Comparison of ENCODE assay signal across 13 mouse cellular contexts in the genomic region with DNA sequence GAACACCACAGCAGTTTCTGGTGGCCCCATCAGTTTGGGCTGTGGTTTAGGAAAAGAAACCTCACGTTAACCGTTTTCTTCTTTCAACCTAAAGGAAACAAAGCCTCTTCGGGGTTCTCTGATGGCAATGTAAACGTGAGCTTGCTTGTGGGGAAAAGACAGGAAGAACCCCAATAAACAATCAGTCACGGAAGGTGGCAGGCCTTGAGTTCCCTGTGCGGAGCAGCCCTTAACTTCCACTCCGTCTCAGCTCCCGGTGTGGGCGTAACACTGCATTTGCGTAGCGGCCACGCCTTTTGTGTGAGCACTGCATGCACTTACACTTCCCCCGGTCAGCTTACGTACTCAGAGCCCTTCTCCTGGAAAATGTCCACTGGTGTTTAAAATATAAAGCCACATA. TPM values are rescaled to one million over a fixed set of nuclear protein-coding genes. Genes with fewer than 3 reads are reported as not detected.
DNase-seq lines count a peak whose midpoint lies in the region; ATAC-seq lines count a peak whose summit lies in the region.
"Had no signal": no experiment of that assay in that cellular context is flagged by ENCODE, and none has a peak within 500 bp of the region (broad histone marks: within the 10 kb centered on the region; RNA-seq: fewer than 3 reads in every experiment).

No protein-coding gene starts in this region.

- H3K9ac ChIP-seq in liver, embryonic 11.5 days (ENCODE audit: low read depth, low read length), result no peak overlapping the region
- H3K9ac ChIP-seq: forebrain, postnatal 0 days; kidney, embryonic 15.5 days; midbrain, embryonic 15.5 days had no signal

- WGBS in liver, embryonic 11.5 days, result 45% methylated on average over 14 of the region's 14 CpGs

- H3K36me3 ChIP-seq in liver, embryonic 11.5 days (ENCODE audit: control insufficient read depth, insufficient read depth, low read length), result peaks cover 2% of the 10 kb centered on the region
- H3K36me3 ChIP-seq in splenic B cell, adult 2 months (ENCODE audit: control insufficient read depth, insufficient read depth, low read length, poor library complexity, severe bottlenecking), result no peaks in the 10 kb centered on the region
- H3K36me3 ChIP-seq: midbrain, embryonic 15.5 days had no signal

- peak overlapping the region; percentile 28; the same call in 1 of the 2 replicates for H3K4me2 ChIP-seq in liver, embryonic 11.5 days
- H3K4me2 ChIP-seq: kidney, embryonic 15.5 days; midbrain, embryonic 15.5 days had no signal

- H3K27ac ChIP-seq in liver, embryonic 11.5 days (ENCODE audit: low read depth, low read length), result no peak overlapping the region
- H3K27ac ChIP-seq: heart, adult 2 months; kidney, embryonic 15.5 days; midbrain, embryonic 15.5 days had no signal

- H3K4me3 ChIP-seq in liver, embryonic 11.5 days (ENCODE audit: low read depth, low read length), result no peak overlapping the region
- H3K4me3 ChIP-seq: heart, adult 2 months; kidney, embryonic 15.5 days; midbrain, embryonic 15.5 days had no signal

- peak; percentile 53 for DNase-seq in CD4-positive helper T cell, adult 2 months (ENCODE audit: low read depth, low spot score)
- DNase-seq in brain, adult 2 months (ENCODE audit: low read depth, low spot score), result peak; percentile 29
- peak; percentile 31 for DNase-seq in liver, embryonic 11.5 days (ENCODE audit: low spot score)
- peak; percentile 52 for DNase-seq in splenic B cell, adult 2 months (ENCODE audit: low read depth, low spot score)
- no peak for DNase-seq in frontal cortex, postnatal 36 days (ENCODE audit: low spot score in 2 of 2)
- no peak for DNase-seq in cerebellum, postnatal 36 days
- DNase-seq in ovary, postnatal 36 days (ENCODE audit: low spot score), result no peak
- DNase-seq: cerebellum, adult 8-10 months; forebrain, postnatal 0 days; heart, adult 2 months; heart, postnatal 4 days had no signal

- H3K4me1 ChIP-seq in liver, embryonic 11.5 days (replicated peaks; ENCODE audit: control insufficient read depth, insufficient read depth, low read length), result no peaks in the 10 kb centered on the region
- H3K4me1 ChIP-seq: kidney, embryonic 15.5 days; midbrain, embryonic 15.5 days had no signal

- no peak for ATAC-seq in liver, embryonic 11.5 days (replicated peaks; ENCODE audit: low FRiP score)
- ATAC-seq: forebrain, postnatal 0 days; midbrain, embryonic 15.5 days had no signal

- H3K9me3 ChIP-seq in liver, embryonic 11.5 days (ENCODE audit: control insufficient read depth, low read length), result no peaks in the 10 kb centered on the region
- H3K9me3 ChIP-seq: kidney, embryonic 15.5 days; midbrain, embryonic 15.5 days had no signal

- no peaks in the 10 kb centered on the region for H3K27me3 ChIP-seq in liver, embryonic 11.5 days (replicated peaks; ENCODE audit: control insufficient read depth, insufficient read depth, low read length)
- no peaks in the 10 kb centered on the region for H3K27me3 ChIP-seq in splenic B cell, adult 2 months (ENCODE audit: control insufficient read depth, insufficient read depth, low read length, poor library complexity, severe bottlenecking)
- H3K27me3 ChIP-seq: kidney, embryonic 15.5 days; midbrain, embryonic 15.5 days had no signal

RNA-seq across cellular contexts. Expression of a gene that starts 49.4 kb away (rescaled TPM):
- polyA plus RNA-seq in liver, embryonic 11.5 days (2014; fragmentation: Nextera tagmentation; extraction: Ambion mirVana), result 9.1 and 9.7 TPM in 2 replicates

RNA-seq across cellular contexts. Expression of a gene that starts 59.9 kb away (rescaled TPM):
- 4.4 and 5.7 TPM in 2 replicates for polyA plus RNA-seq in liver, embryonic 11.5 days (2014; fragmentation: Nextera tagmentation; extraction: Ambion mirVana)

Comparison
In these comparisons a context has a peak if more than half of its experiments do, and no peak if none do; other contexts are left out.
1. DNase-seq: peak in CD4-positive helper T cell, adult 2 months (single experiment), brain, adult 2 months (single experiment), liver, embryonic 11.5 days (single experiment) and splenic B cell, adult 2 months (single experiment); none in frontal cortex, postnatal 36 days (0 of 2), cerebellum, postnatal 36 days (0 of 2) and ovary, postnatal 36 days (single experiment).